Mouse (Mus musculus) bone marrow macrophage, adult 2 months (primary cell): ENCODE results near the gene Pogk.

ENCODE experiments used
- CTCF ChIP-seq: IDR thresholded peaks from 2 replicates; pipeline ENCODE4 v1.5.1; 2012; ENCODE audit warnings: low read depth, mild to moderate bottlenecking, low read length, moderate library complexity
- POLR2A ChIP-seq: IDR thresholded peaks from 2 replicates; pipeline ENCODE4 v1.6.1; 2012; ENCODE audit warnings: mild to moderate bottlenecking, low read depth, low read length, borderline replicate concordance

GRCm38 (mm10) chr1:166379630-166380231 is 29.9 kb downstream of the Pogk start:
- no peak for TF ChIP-seq CTCF
- TF ChIP-seq POLR2A: 0 out of 2 replicates have a peak, but pooled peaks have one; percentile 80
